ENCODE assay signal across 12 mouse cellular contexts in genomic region chr2:45088435-45089250, GRCm38 (mm10). TPM values are rescaled to one million over a fixed set of nuclear protein-coding genes. Genes with fewer than 3 reads are reported as not detected.
DNase-seq lines count a peak whose midpoint lies in the region; ATAC-seq lines count a peak whose summit lies in the region.
"Had no signal": no experiment of that assay in that cellular context is flagged by ENCODE, and none has a peak within 500 bp of the region (broad histone marks: within the 10 kb centered on the region; RNA-seq: fewer than 3 reads in every experiment).

No protein-coding gene starts in this region.

- H3K27me3 ChIP-seq in heart, embryonic 16.5 days (ENCODE audit: control insufficient read depth, insufficient read depth, low read length) = no peaks in the 10 kb centered on the region
- H3K27me3 ChIP-seq in forebrain, embryonic 15.5 days = no peaks in the 10 kb centered on the region
- no peaks in the 10 kb centered on the region for H3K27me3 ChIP-seq in midbrain, embryonic 14.5 days (ENCODE audit: control insufficient read depth, insufficient read depth, low read length)

- 46% methylated on average over 15 of the region's 15 CpGs for WGBS in heart, embryonic 16.5 days
- WGBS in forebrain, embryonic 15.5 days = 25% methylated on average over 15 of the region's 15 CpGs
- WGBS in midbrain, embryonic 14.5 days = 9% methylated on average over 15 of the region's 15 CpGs

- no peak for ATAC-seq in heart, embryonic 16.5 days (replicated peaks; ENCODE audit: extremely low read depth, insufficient read depth, low FRiP score)
- no peak for ATAC-seq in forebrain, embryonic 15.5 days (replicated peaks)
- no peak for ATAC-seq in midbrain, embryonic 14.5 days (ENCODE audit: low FRiP score, low TSS enrichment)

- peak overlapping the region; percentile 45; the same call in 1 of the 2 replicates for H3K27ac ChIP-seq in heart, embryonic 16.5 days (ENCODE audit: low read length)
- H3K27ac ChIP-seq in forebrain, embryonic 15.5 days (replicated peaks) = peak overlapping the region; percentile 32
- H3K27ac ChIP-seq in midbrain, embryonic 14.5 days (replicated peaks; ENCODE audit: low read depth, low read length) = peak overlapping the region; percentile 46

- no peak overlapping the region for H3K4me3 ChIP-seq in heart, embryonic 16.5 days (ENCODE audit: low read length)
- no peak overlapping the region for H3K4me3 ChIP-seq in forebrain, embryonic 15.5 days
- no peak overlapping the region for H3K4me3 ChIP-seq in midbrain, embryonic 14.5 days (replicated peaks; ENCODE audit: low read depth, low read length)

- H3K36me3 ChIP-seq in heart, embryonic 16.5 days (ENCODE audit: control insufficient read depth, insufficient read depth) = peaks cover 6% of the 10 kb centered on the region
- peaks cover 14% of the 10 kb centered on the region for H3K36me3 ChIP-seq in forebrain, embryonic 15.5 days
- no peaks in the 10 kb centered on the region for H3K36me3 ChIP-seq in midbrain, embryonic 14.5 days (ENCODE audit: control insufficient read depth, insufficient read depth, low read length)

- peaks cover 17% of the 10 kb centered on the region for H3K4me1 ChIP-seq in heart, embryonic 16.5 days (ENCODE audit: control insufficient read depth, insufficient read depth, low read length)
- peaks cover 78% of the 10 kb centered on the region for H3K4me1 ChIP-seq in forebrain, embryonic 15.5 days
- H3K4me1 ChIP-seq in midbrain, embryonic 14.5 days (ENCODE audit: control insufficient read depth, insufficient read depth, low read length) = peaks cover 42% of the 10 kb centered on the region

- no peaks in the 10 kb centered on the region for H3K9me3 ChIP-seq in heart, embryonic 16.5 days (replicated peaks; ENCODE audit: control insufficient read depth, low read length)
- H3K9me3 ChIP-seq in forebrain, embryonic 15.5 days = no peaks in the 10 kb centered on the region
- H3K9me3 ChIP-seq in midbrain, embryonic 14.5 days (ENCODE audit: control insufficient read depth, low read length) = no peaks in the 10 kb centered on the region

- intact Hi-C loops in heart, postnatal 36 days (cut with DNase I) = loop anchor here (5.0 kb wide), 1 partner anchor 81 kb away; no protein-coding TSS in a partner anchor
- intact Hi-C loops in left cerebral cortex, postnatal 10 days (cut with DNase I) = no loop called here

- no peak overlapping the region for H3K9ac ChIP-seq in heart, embryonic 16.5 days (ENCODE audit: low read length)
- H3K9ac ChIP-seq in forebrain, embryonic 15.5 days (replicated peaks) = no peak overlapping the region; the same call in 1 of the 2 replicates
- H3K9ac ChIP-seq in midbrain, embryonic 14.5 days (replicated peaks; ENCODE audit: low read length) = peak overlapping the region; percentile 27; the same call in 1 of the 2 replicates

- no peak overlapping the region; the same call in 1 of the 2 replicates for H3K4me2 ChIP-seq in heart, embryonic 16.5 days (ENCODE audit: low read depth, low read length)
- H3K4me2 ChIP-seq in forebrain, embryonic 15.5 days (replicated peaks) = peak overlapping the region; percentile 16
- H3K4me2 ChIP-seq in midbrain, embryonic 14.5 days (ENCODE audit: low read length) = peak overlapping the region; percentile 33

- DNase-seq in heart, postnatal 36 days = no peak
- DNase-seq in ZHBTc4 (ENCODE audit: low read depth, low spot score) = peak; percentile 44
- DNase-seq in midbrain, embryonic 14.5 days = peak; percentile 53
- no peak for DNase-seq in spleen, postnatal 14 days (ENCODE audit: low spot score in 2 of 2)
- no peak for DNase-seq in ovary, postnatal 36 days (ENCODE audit: low spot score)
- no peak for DNase-seq in left cerebral cortex, postnatal 10 days (ENCODE audit: extremely low spot score in 1 of 2, low spot score in 2 of 2)
- DNase-seq: adrenal gland, postnatal 36 days; kidney, adult 18-20 months; lung, adult 2 months; thymus, postnatal 36 days had no signal

RNA-seq across cellular contexts. Expression of gene Zeb2, which starts 28.6 kb away (rescaled TPM):
- 19.9 and 25.2 TPM in 2 replicates for polyA plus RNA-seq in heart, embryonic 16.5 days (2015; fragmentation: Nextera tagmentation; extraction: Ambion mirVana)
- 10 to 100 TPM; 53.1 to 54.2 TPM for total RNA-seq in heart, postnatal 36 days (2021)
- 106 and 119 TPM in 2 replicates for polyA plus RNA-seq in forebrain, embryonic 15.5 days (2015; fragmentation: Nextera tagmentation; extraction: Ambion mirVana)
- polyA plus RNA-seq in midbrain, embryonic 14.5 days (2014; fragmentation: Nextera tagmentation; extraction: Ambion mirVana) = 25.5 and 32.3 TPM in 2 replicates
- total RNA-seq in left cerebral cortex, postnatal 10 days (2021) = 100 to 1,000 TPM; 220 to 259 TPM

Comparison
In these comparisons a context has a peak if more than half of its experiments do, and no peak if none do; other contexts are left out.
1. DNase-seq: peak in ZHBTc4 (single experiment) and midbrain, embryonic 14.5 days (single experiment); none in heart, postnatal 36 days (0 of 2), spleen, postnatal 14 days (0 of 2), ovary, postnatal 36 days (single experiment) and left cerebral cortex, postnatal 10 days (0 of 2).
2. Peak in every context shown above with its lines, with median percentiles within 50 percentile points of each other: H3K27ac ChIP-seq.